Mouse (Mus musculus) liver, embryonic 12.5 days (tissue): ENCODE measurements around the gene Klhl29. TPM values are rescaled to one million over a fixed set of nuclear protein-coding genes. Genes with fewer than 3 reads are reported as not detected.

Source experiments
- ATAC-seq: fragments of 200-750 bp; cut with Nextera tagmentation; 2 replicates; pipeline ENCODE4 v1.8.0; 2017; ENCODE audit warnings: moderate number of reproducible peaks, mild to moderate bottlenecking, moderate library complexity
- H3K27ac ChIP-seq: fragments of 300-500 bp; sonication (generic); 2 replicates; pipeline ENCODE4 v1.5.1; 2016; ENCODE audit warnings: mild to moderate bottlenecking
- H3K27me3 ChIP-seq: fragments of 300-500 bp; sonication (generic); replicated peaks from 2 replicates; pipeline ENCODE4 v1.6.1; 2016; ENCODE audit warnings: mild to moderate bottlenecking, moderate library complexity
- H3K36me3 ChIP-seq: fragments of 300-500 bp; sonication (generic); 2 replicates; pipeline ENCODE4 v1.6.1; 2016; ENCODE audit warnings: mild to moderate bottlenecking, moderate library complexity
- H3K4me1 ChIP-seq: fragments of 300-500 bp; sonication (generic); 2 replicates; pipeline ENCODE4 v1.6.1; 2016
- H3K4me2 ChIP-seq: fragments of 300-500 bp; sonication (generic); 2 replicates; pipeline ENCODE4 v1.6.1; 2016; ENCODE audit warnings: mild to moderate bottlenecking, moderate library complexity
- H3K4me3 ChIP-seq: fragments of 300-500 bp; sonication (generic); 2 replicates; pipeline ENCODE4 v1.5.1; 2016; ENCODE audit warnings: mild to moderate bottlenecking, moderate library complexity
- H3K9ac ChIP-seq: fragments of 300-500 bp; sonication (generic); 2 replicates; pipeline ENCODE4 v1.6.1; 2016; ENCODE audit warnings: mild to moderate bottlenecking, moderate library complexity
- H3K9me3 ChIP-seq: fragments of 300-500 bp; sonication (generic); replicated peaks from 2 replicates; pipeline ENCODE4 v1.6.1; 2016; ENCODE audit warnings: mild to moderate bottlenecking, moderate library complexity
- WGBS: fragments of 180-500 bp; shearing (Covaris S2); methylation state at CpG from one replicate; pipeline ENCODE4 v1.1.7; 2016; ENCODE audit not compliant: insufficient replicate concordance; 5-methylcytosine and 5-hydroxymethylcytosine counted together
- polyA plus RNA-seq: library from polyadenylated mRNA; unstranded; fragments of >200 nt; fragmentation: Nextera tagmentation; extraction: Ambion mirVana; gene quantifications from 2 replicates; pipeline ENCODE4 v1.2.1, GENCODE M21; 2016

Klhl29 gene
- polyA plus RNA-seq, 1 experiment from 2014 or later: 0.31 TPM

DNA sequence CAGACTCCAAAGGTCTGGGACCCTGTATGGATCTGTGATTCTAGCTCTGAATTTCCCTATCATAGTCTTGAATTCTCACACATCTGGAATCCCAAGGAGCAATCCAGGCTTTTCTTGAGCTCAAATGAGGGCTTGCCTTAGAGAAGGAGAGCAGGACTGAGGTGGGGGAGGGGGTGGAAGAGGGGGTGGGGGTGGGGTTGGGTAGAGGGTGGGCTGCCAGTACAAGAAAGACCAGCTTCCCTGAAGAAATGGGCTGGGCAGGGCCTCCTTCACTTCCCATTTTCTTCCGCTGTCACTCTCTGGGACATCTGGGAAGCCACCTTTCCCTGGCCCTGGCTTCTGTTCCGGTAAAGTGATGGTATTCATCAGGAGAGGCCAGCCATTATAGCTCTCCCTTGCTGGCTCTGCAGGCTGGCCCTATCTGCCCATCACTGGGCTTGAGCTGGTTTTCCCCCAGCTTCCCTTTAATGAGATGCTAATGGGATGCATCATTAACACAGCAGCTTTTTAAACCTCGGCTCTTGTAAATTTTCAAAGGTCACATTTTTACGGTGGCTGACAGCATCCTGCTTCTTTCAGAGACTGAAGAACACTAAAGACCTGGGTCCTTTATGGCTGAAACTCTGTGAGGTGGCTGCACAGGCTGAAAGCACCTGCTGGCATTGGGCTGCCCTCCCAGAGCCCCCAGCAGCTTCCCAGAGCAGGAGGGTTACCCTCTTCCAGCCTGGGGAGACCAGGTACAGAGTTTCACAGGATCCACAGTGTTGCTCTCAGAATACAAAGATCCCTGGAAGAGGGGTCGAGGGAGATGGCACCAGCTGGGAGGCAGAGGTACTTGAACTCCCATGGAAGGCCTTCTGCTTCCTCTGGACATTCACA is 231.3 kb downstream of the Klhl29 start:
- no peak overlapping the region for H3K4me3 ChIP-seq
- H3K4me2 ChIP-seq: no peak overlapping the region
- no peaks in the 10 kb centered on the region for H3K9me3 ChIP-seq
- H3K4me1 ChIP-seq: no peaks in the 10 kb centered on the region
- H3K36me3 ChIP-seq: no peaks in the 10 kb centered on the region
- no peak overlapping the region for H3K27ac ChIP-seq
- no peak overlapping the region for H3K9ac ChIP-seq
- H3K27me3 ChIP-seq: no peaks in the 10 kb centered on the region
- no peak for ATAC-seq
- WGBS: 47% methylated on average over 5 of the region's 5 CpGs

DNA sequence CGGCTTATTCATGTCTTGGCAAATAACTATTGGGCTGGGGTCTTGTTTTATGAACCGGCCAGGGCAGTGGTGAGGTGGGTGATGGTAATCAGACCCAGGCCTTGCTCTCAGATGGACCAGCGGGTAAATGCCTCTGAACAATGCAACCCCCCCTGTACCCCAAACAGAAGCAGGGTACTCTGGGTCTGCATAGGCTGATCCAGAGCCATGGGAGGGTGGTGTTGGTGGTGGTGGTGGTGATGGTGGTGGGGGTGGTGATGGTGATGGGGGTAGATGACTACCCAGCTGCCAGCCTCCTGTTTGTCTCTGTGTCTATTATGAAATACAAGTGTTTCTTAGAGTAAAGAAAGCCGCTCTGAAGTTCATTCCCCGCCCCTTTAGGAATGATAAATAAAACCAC is 232.3 kb downstream of the Klhl29 start:
- Histone ChIP-seq H3K9me3 (no peaks in the 10 kb centered on the region), H3K4me3 (no peak overlapping the region), H3K4me2 (no peak overlapping the region), H3K9ac (no peak overlapping the region), H3K27me3 (no peaks in the 10 kb centered on the region), H3K36me3 (no peaks in the 10 kb centered on the region), H3K27ac (no peak overlapping the region), H3K4me1 (no peaks in the 10 kb centered on the region)
- no peak for ATAC-seq
- WGBS: 65% methylated on average over 5 of the region's 5 CpGs

DNA sequence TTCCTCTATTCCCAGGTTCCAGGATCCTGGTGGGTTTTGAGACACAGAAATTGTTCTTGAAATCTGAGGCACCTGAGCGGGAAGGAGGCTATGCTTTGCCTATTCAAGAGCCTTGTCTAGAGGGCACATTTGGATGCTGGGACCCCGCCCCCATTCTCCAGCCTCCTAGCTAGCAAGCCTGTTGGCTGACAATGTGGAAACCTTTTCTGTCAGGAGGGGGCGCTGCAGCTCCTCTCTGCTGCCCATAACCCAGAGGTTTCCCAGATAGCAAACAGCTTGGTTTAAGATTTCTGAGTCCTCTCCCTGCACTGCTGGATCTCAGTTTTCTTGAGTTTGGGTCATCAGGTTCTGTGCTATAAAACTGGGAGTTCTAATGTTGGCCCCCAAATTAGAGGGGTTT is 232.7 kb downstream of the Klhl29 start:
- no peak for ATAC-seq
- Histone ChIP-seq H3K9me3 (no peaks in the 10 kb centered on the region), H3K4me1 (no peaks in the 10 kb centered on the region), H3K9ac (no peak overlapping the region), H3K27me3 (no peaks in the 10 kb centered on the region), H3K36me3 (no peaks in the 10 kb centered on the region), H3K4me3 (no peak overlapping the region), H3K4me2 (no peak overlapping the region), H3K27ac (no peak overlapping the region)
- 11% methylated on average over 3 of the region's 3 CpGs for WGBS

DNA sequence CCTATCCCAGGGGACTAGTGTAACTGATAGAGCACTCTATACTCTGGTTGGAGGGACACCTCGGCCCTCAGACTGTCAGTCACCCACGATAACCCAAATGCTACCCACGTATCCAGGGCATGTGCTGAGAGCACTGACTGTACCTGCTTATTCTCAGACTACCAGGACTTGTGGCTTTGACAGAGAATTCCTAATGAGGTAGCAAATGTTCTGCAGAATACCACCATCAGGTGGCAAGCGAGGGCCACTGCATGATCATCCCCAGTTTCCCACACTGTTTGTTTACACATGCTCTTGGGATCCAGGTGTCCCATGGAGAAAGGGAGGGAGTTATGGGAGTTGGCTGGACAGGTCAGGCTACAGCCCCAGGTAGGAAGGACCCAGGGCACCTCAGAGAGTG is 234.4 kb downstream of the Klhl29 start:
- Histone ChIP-seq H3K4me2 (no peak overlapping the region), H3K4me3 (no peak overlapping the region), H3K4me1 (no peaks in the 10 kb centered on the region), H3K36me3 (no peaks in the 10 kb centered on the region), H3K9ac (no peak overlapping the region), H3K9me3 (no peaks in the 10 kb centered on the region), H3K27ac (no peak overlapping the region), H3K27me3 (no peaks in the 10 kb centered on the region)
- ATAC-seq: no peak
- 45% methylated on average over 4 of the region's 4 CpGs for WGBS

DNA sequence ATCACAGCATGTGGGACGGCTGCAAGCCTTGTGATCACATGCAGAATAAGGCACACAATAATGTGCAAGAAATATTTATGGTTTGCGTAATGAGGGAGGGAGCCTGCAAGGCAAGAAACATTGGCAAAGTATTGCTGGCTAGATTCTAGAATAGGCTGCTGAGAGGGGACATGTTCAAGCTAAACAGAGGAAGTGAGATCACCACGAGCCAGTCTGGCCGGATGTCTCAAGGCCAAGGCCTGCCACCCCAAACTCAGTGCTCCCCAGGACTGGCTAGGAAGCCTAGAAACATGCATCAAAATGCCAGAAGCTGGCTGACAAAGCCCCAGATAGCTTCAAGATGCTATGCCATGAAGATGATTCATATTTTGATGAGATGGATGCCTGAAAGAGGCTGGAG is 236.2 kb downstream of the Klhl29 start:
- H3K9ac ChIP-seq: no peak overlapping the region
- no peak overlapping the region for H3K27ac ChIP-seq
- H3K36me3 ChIP-seq: no peaks in the 10 kb centered on the region
- H3K9me3 ChIP-seq: no peaks in the 10 kb centered on the region
- WGBS: 52% methylated on average over 4 of the region's 4 CpGs
- no peak overlapping the region for H3K4me3 ChIP-seq
- no peaks in the 10 kb centered on the region for H3K27me3 ChIP-seq
- no peaks in the 10 kb centered on the region for H3K4me1 ChIP-seq
- H3K4me2 ChIP-seq: no peak overlapping the region
- no peak for ATAC-seq

DNA sequence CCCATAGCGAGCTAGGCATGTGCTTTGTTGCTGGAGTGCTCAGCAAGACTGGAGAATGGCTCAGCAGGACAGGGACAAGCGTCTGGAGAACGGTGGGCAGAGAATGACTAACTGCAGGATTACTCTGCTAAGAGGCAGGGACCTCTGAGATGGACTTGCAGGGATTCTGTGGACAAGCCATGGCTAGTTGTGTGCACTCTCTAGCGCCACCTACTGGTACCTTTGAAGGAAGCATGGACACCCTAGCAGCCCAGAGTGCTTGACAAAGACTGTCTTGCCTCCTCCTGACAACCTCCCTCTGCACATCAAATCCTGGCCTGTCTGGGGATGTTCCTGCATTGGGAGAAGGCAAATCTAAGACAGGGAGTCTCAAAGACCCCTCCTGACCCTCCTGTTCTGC is 239.2 kb downstream of the Klhl29 start:
- Histone ChIP-seq H3K27ac (no peak overlapping the region), H3K36me3 (no peaks in the 10 kb centered on the region), H3K9ac (no peak overlapping the region), H3K27me3 (no peaks in the 10 kb centered on the region), H3K4me2 (no peak overlapping the region), H3K4me1 (no peaks in the 10 kb centered on the region), H3K9me3 (no peaks in the 10 kb centered on the region), H3K4me3 (no peak overlapping the region)
- no peak; the same call in 1 of the 2 replicates for ATAC-seq
- WGBS: 21% methylated on average over 4 of the region's 4 CpGs

DNA sequence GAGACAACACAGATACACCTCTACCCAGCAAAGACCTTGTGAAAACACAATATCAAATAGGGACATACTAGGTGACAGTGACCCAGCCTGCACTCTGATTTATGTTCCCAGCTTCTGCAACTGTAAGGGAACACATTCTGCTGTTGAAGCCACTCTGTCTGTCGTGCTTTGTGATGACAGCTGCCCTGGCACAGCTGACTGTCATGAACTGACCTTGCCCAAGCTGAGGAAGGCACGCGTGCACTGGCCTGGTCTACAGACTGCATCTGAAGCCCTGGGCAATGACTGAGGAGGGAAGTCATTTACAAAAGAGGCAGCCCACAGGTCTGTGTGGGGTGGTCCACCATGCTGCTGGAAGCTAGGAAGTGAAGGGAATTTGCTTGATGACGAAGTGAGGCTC is 246.3 kb downstream of the Klhl29 start:
- Histone ChIP-seq H3K4me1 (no peaks in the 10 kb centered on the region), H3K27me3 (no peaks in the 10 kb centered on the region), H3K9me3 (no peaks in the 10 kb centered on the region), H3K36me3 (no peaks in the 10 kb centered on the region), H3K9ac (no peak overlapping the region), H3K4me3 (no peak overlapping the region), H3K4me2 (no peak overlapping the region), H3K27ac (no peak overlapping the region)
- ATAC-seq: no peak
- WGBS: 64% methylated on average over 4 of the region's 4 CpGs

DNA sequence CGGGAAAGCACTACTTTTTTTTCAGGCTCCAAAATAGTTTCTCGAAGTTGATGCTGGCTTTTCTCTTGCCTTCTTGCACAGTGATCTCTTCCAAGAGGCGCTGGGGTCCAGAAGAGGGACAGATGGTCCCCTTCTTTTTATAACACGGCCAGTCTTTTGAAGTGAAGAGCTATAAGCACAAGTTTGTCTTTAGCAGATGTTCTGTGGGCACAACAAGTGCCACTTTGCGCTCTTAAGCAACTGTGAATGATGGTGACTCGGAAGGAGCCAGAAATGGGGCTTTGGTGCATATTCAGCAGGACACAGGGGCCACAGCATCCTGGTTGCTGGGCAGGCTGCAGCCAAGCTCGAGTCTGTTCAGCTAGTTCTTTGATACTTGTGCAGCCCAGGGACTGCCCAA is 249.6 kb downstream of the Klhl29 start:
- Histone ChIP-seq H3K9me3 (no peaks in the 10 kb centered on the region), H3K4me1 (no peaks in the 10 kb centered on the region), H3K4me2 (no peak overlapping the region), H3K9ac (no peak overlapping the region), H3K4me3 (no peak overlapping the region), H3K27me3 (peaks cover 4% of the 10 kb centered on the region; the same call in 1 of the 2 replicates), H3K27ac (no peak overlapping the region), H3K36me3 (no peaks in the 10 kb centered on the region)
- WGBS: 58% methylated on average over 7 of the region's 7 CpGs
- ATAC-seq: no peak

DNA sequence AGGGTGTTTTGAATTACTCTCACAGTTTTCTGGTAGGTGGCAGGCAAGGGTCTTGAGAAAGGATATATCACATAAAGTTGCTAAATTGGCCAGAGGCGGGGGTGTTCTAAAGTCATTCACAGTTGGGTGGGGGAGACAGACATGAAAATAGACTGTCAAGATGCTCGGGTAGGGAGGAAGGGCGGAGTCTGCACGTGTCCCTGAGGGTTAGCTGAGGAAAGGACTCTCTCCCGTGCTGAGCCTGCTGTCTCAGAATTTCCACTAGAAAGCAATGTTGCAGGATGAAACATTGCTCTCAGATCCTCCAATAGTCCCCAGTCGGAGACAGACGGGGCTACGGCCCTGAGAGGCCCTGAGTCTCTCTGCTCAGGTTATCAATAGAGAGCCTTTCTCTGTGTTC is 252.5 kb downstream of the Klhl29 start:
- Histone ChIP-seq H3K4me1 (peaks cover 10% of the 10 kb centered on the region), H3K4me2 (no peak overlapping the region), H3K36me3 (no peaks in the 10 kb centered on the region), H3K27me3 (peaks cover 4% of the 10 kb centered on the region; the same call in 1 of the 2 replicates), H3K4me3 (no peak overlapping the region), H3K27ac (no peak overlapping the region), H3K9ac (no peak overlapping the region), H3K9me3 (no peaks in the 10 kb centered on the region)
- WGBS: 36% methylated on average over 8 of the region's 8 CpGs
- no peak for ATAC-seq

DNA sequence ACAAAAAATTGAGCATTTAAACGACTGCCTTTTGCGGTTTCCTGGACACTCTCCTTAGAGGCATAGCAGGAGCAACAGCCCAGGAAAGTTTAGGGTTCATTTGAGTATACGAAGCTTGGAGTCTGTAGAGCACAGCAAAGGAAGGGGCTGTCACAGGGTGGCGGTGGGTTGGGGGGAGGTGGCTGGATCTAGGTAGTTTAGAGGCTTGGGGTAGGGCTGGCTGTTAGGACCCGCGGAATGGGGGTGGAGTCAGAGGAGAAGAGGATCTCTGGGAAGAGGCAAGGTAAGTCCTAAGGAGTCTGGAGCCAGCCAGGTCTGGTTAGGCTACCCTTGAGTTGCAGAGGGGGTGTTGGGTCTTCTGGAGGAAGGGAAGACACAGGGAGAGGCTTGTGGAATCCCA is 255.2 kb downstream of the Klhl29 start:
- Histone ChIP-seq H3K36me3 (no peaks in the 10 kb centered on the region), H3K9ac (no peak overlapping the region), H3K27ac (no peak overlapping the region), H3K4me3 (no peak overlapping the region), H3K4me1 (peaks cover 10% of the 10 kb centered on the region), H3K4me2 (peak overlapping the region; percentile 51), H3K27me3 (peaks cover 4% of the 10 kb centered on the region; the same call in 1 of the 2 replicates), H3K9me3 (no peaks in the 10 kb centered on the region)
- peak; percentile 16; the same call in 1 of the 2 replicates for ATAC-seq
- 33% methylated on average over 6 of the region's 6 CpGs for WGBS

DNA sequence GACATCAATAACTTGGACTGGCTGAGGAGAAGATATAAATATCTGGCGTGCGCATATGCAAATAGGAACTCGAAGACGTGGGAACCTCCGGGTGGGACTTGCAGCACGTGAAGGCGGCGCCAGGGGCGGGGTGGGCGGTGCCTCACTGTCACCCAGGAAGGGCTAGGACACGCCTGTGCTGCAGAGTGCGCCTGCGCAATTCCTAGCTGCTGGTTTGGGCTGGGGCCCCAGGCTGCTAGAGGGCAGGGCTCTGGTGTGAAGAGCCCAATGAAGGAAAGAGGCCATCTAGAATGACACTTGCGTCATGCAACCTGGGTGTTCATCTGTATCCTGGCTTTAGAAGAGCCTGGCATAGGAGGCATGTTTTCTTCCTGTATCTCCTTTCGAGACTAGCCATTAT is 255.8 kb downstream of the Klhl29 start:
- Histone ChIP-seq H3K27ac (no peak overlapping the region), H3K36me3 (no peaks in the 10 kb centered on the region), H3K9me3 (no peaks in the 10 kb centered on the region), H3K4me1 (peaks cover 10% of the 10 kb centered on the region), H3K9ac (no peak overlapping the region), H3K4me3 (no peak overlapping the region), H3K4me2 (peak overlapping the region; percentile 51), H3K27me3 (peaks cover 4% of the 10 kb centered on the region; the same call in 1 of the 2 replicates)
- WGBS: 10% methylated on average over 15 of the region's 15 CpGs
- ATAC-seq: peak; percentile 89

DNA sequence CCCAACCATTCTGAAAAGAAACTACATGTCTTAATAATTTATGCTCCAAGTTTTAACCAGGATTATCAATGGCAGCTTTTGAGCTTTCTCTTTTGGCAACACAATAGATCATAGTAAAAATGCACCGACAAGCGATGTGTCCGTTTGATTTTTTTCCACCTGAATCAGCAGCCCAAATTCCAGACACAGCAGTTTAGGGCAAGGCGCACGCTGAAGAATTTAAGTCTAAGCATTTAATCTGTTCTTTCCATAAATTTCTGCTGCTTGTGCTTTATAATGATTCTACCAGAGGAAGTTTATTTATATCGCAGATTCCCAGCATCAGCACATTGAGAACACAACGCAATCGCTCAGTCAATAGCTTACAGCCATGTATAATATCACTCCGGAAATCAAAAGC is 256.2 kb downstream of the Klhl29 start:
- no peak for ATAC-seq
- H3K9me3 ChIP-seq: no peaks in the 10 kb centered on the region
- H3K27ac ChIP-seq: no peak overlapping the region
- no peaks in the 10 kb centered on the region for H3K36me3 ChIP-seq
- WGBS: 50% methylated on average over 9 of the region's 9 CpGs
- H3K4me1 ChIP-seq: peaks cover 10% of the 10 kb centered on the region
- no peak overlapping the region for H3K4me3 ChIP-seq
- no peak overlapping the region for H3K9ac ChIP-seq
- peak overlapping the region; percentile 51 for H3K4me2 ChIP-seq
- H3K27me3 ChIP-seq: peaks cover 4% of the 10 kb centered on the region; the same call in 1 of the 2 replicates
